Mouse (Mus musculus) ES-E14 (cell line): ENCODE data around the gene Neb.

Source experiments
- CHD2 ChIP-seq: IDR thresholded peaks from 2 replicates; pipeline ENCODE4 v1.6.1; 2014; ENCODE audit warnings: mild to moderate bottlenecking, low read depth, low read length, inconsistent platforms
- ZC3H11A ChIP-seq: IDR thresholded peaks from 2 replicates; pipeline ENCODE4 v1.6.1; 2012; ENCODE audit warnings: low read depth, mild to moderate bottlenecking, inconsistent platforms, low read length, borderline replicate concordance

- TF ChIP-seq ZC3H11A (no peak), CHD2 (no peak)
Observed at GRCm38 (mm10) chr2:52169243-52170005, 208.8 kb downstream of the Neb start.
